Mouse (Mus musculus): ENCODE data around the gene Prcc. TPM values are rescaled to one million over a fixed set of nuclear protein-coding genes. Genes with fewer than 3 reads are reported as not detected.

The Prcc gene
- total RNA-seq, 2 experiments from 2014 or later = 40.1 to 40.5 TPM

GRCm38 (mm10) chr3:87809322-87809962 is 76.0 kb downstream of the Prcc start:
- no peak for DNase-seq
- intact Hi-C loops (cut with DNase I; ENCODE audit: low total_unique reads) = no loop called here

Other genes starting within 250 kb of the Prcc start
- gene Lrrc71, start 137.0 kb downstream of the Prcc start, total RNA-seq (2021) = under 1 TPM; 0.04 to 0.53 TPM
- gene Ntrk1, start 90.4 kb downstream of the Prcc start, total RNA-seq (2021) = not detected
- gene Insrr, start 88.7 kb downstream of the Prcc start, total RNA-seq (2021) = under 1 TPM; 0.25 to 0.35 TPM
- gene Pear1, start 61.3 kb downstream of the Prcc start, total RNA-seq (2021) = 10 to 100 TPM; 14.4 to 17.9 TPM
- under 1 TPM in 1 of 2 experiments, not detected in 1; 0.06 TPM for gene Sh2d2a, start 38.9 kb downstream of the Prcc start, total RNA-seq (2021)
- gene Hdgf, start 20.7 kb upstream of the Prcc start, total RNA-seq (2021) = 100 to 1,000 TPM; 152 to 161 TPM
- gene Mrpl24, start 33.9 kb upstream of the Prcc start, total RNA-seq (2021) = 10 to 100 TPM; 42.1 to 46.5 TPM
- 1 to 10 TPM; 9.0 to 9.6 TPM for gene Isg20l2, start 44.7 kb upstream of the Prcc start, total RNA-seq (2021)
- 1 to 10 TPM; 3.6 to 3.9 TPM for gene Rrnad1, start 45.1 kb upstream of the Prcc start, total RNA-seq (2021)
- gene Crabp2, start 63.1 kb upstream of the Prcc start, total RNA-seq (2021) = under 1 TPM; 0.31 to 0.33 TPM
- gene Nes, start 85.5 kb upstream of the Prcc start, total RNA-seq (2021) = 10 to 100 TPM; 37.2 to 51.2 TPM
- under 1 TPM; 0.08 to 0.16 TPM for gene Bcan, start 114.6 kb upstream of the Prcc start, total RNA-seq (2021)
- under 1 TPM in 1 of 2 experiments, not detected in 1; 0.13 TPM for gene Hapln2, start 142.0 kb upstream of the Prcc start, total RNA-seq (2021)
- gene Gpatch4, start 157.5 kb upstream of the Prcc start, total RNA-seq (2021) = 10 to 100 TPM; 11.3 to 15.0 TPM
- gene Naxe, start 172.9 kb upstream of the Prcc start, total RNA-seq (2021) = 10 to 100 TPM; 47.1 to 47.4 TPM
- gene Ttc24, start 192.7 kb upstream of the Prcc start, total RNA-seq (2021) = not detected
- 1 to 10 TPM; 2.5 to 2.7 TPM for gene Iqgap3, start 196.4 kb upstream of the Prcc start, total RNA-seq (2021)

Data from gastrocnemius, postnatal 14 days (tissue).